Mouse (Mus musculus) inflammation-experienced regulatory T-cells (primary cell): ENCODE data around the gene Ildr2. TPM values are rescaled to one million over a fixed set of nuclear protein-coding genes. Genes with fewer than 3 reads are reported as not detected.

Experiments used
- polyA plus RNA-seq, 2 experiments: library from polyadenylated mRNA; unstranded; fragments of 100-300 nt; shearing (Covaris generic); gene quantifications; one replicate each; pipeline ENCODE4 v1.2.1; 2017

The Ildr2 gene
- polyA plus RNA-seq = not detected

DNA sequence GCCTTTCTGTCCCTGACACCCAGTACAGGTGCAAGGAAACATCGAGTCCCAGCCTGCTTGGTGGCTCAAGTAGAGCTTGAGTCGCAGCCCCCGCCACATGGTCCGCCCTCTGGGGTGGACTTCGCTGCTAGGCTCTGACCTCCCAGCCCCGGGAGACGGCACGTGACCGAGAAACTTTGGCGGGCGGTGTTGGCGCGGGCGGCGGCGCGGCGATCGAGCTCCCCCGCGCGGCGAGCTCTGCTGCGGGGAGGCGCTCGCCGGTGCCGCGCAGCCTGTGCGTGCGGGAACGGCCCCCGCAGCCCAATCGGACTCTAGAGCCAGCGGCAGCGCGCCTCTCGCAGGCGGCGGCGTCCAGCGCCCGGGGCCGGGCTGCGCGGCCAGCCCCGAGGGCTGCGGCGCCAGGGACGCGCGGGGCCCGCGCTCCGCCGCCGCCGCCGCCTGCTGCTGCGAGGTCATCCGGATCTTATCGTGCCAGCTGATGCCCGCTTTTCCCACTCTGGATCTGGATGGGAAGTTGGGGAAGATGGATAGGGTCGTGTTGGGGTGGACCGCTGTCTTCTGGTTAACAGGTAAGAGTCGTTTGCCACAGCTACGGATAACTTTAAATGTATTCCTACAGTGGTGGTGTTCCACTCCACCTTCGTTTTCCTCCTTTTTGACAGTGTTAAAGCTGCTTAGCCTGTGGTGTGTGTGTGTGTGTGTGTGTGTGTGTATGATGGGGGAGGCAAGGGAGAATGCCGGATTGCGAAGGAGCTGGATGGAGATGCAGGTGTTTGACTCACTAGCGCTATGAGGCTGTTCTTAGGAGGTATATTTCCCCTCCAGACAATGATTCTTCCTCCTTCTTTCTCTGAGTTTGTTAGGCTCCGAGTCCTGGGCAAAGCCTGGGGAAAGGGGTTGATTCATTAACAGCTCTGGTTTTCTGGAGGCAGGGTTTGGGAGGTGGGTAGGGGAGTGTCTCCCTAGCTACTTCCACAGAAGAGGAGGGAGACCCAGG is at the start of gene Ildr2:
Gene Ildr2, plus strand, starts transcription at position 242 of the 997 bp plus-strand sequence.

DNA sequence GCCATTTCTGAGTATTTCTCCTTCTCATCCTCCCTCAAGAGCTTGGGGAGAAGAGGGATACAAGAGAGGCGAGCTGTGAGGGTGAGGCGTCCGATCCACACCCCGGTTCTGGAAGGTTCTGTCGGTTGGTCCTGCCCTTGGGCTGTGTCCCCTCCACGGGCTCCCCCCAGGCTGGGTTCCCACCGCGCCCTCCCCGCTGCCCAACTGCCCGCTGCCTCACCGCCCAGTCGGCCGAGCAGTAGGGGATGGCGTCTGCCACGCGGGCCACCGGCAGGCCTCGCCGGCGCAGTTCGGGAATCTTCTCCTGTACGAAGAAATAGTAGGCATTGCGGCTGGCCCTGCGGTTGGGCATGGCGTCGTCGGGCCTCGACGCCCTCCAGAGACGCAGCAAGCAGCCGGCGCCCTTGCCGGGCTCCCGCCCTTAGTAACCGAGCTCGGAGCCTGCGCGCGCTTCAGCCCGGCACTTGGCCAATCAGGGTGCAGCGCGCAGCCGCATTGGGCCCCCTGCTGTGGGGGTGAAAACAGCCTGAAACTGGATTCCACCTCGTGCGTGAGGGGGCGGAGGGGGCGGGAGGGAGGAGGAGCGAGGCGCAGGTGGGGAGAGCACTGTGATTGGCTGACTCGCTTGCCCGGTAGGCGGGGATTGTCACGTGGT is 15.5 kb upstream of the Ildr2 start, which contains the start of gene Mael:
Gene Mael, minus strand, starts transcription at position 433 of the 655 bp plus-strand sequence.

Other genes starting within 250 kb of the Ildr2 start
- gene Dusp27, start 126.2 kb upstream of the Ildr2 start, polyA plus RNA-seq = under 1 TPM in 1 of 2 experiments, not detected in 1; 0.95 TPM
- gene Gpa33, start 123.9 kb upstream of the Ildr2 start, polyA plus RNA-seq = 1 to 10 TPM in 1 of 2 experiments, not detected in 1; 1.0 TPM
- not detected for gene Mael, start 15.4 kb upstream of the Ildr2 start, polyA plus RNA-seq
- 10 to 100 TPM; 34.5 to 49.1 TPM for gene Tada1, start 125.0 kb downstream of the Ildr2 start, polyA plus RNA-seq
- gene Pogk, start 155.7 kb downstream of the Ildr2 start, polyA plus RNA-seq = 1 to 10 TPM; 5.8 to 9.3 TPM
- not detected for gene Gm4846, start 243.4 kb downstream of the Ildr2 start, polyA plus RNA-seq